Mouse (Mus musculus): ENCODE results near the gene Sowahc. TPM values are rescaled to one million over a fixed set of nuclear protein-coding genes. Genes with fewer than 3 reads are reported as not detected.

Gene Sowahc
- 1.2 TPM for polyA plus RNA-seq (2012; fragmentation: generic; extraction: Trizol)

DNA sequence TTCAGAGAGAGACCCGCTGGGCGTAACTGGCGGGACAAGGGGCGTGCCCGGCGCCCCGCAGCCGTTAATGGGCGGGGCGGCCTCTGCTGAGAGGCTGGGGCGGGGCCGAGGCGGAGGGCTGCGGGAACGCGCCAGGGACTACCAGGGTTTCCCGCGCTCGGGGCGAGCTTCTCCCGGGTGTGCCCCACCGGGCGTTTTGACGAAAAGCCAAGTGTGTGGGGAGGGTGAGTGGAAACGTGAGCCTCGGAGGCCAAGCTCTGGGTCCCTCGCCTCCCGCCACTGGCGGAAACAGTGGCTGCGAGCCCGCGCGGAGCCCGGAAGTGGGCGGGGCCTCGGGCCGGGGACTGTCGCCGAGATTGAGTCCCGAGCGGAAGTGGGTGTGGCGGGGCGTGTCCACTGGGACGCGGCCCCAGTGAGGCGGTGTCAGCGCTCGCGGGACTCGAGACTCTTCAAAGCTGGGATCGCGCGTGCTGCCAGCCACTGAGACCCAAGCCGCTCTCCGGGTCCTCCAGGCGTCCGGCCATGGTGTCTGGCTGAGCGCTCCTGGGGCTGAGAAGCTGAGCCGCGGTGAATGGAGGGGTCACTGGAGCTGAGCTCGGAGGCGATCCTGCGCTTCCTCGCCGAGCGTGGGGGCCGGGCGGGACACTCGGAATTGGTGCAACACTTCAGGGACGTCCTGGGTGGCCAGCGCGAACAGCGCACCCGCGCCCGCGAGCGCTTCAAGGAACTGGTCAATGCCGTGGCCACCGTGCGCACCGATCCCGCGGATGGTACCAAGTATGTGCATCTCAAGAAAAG, at the start of gene Sowahc, which contains the start of gene Sept10:
Sowahc (plus strand) TSS at position 481 of the 798 bp plus-strand sequence.
Sept10 (minus strand) TSS at position 375 of the 798 bp plus-strand sequence.
- Histone ChIP-seq H3K4me3 (peak within 1 kb of the TSS; percentile 90), H3K36me3 (ENCODE audit: control insufficient read depth, insufficient read depth) (peaks cover 3% of the 10 kb centered on the region), H3K79me2 (ENCODE audit: control insufficient read depth, insufficient read depth) (peaks cover 72% of the 10 kb centered on the region), H3K4me2 (ENCODE audit: low read depth) (peak within 1 kb of the TSS; percentile 95), H3K27me3 (ENCODE audit: control insufficient read depth, insufficient read depth, insufficient read length) (no peaks in the 10 kb centered on the region), H3ac (ENCODE audit: control insufficient read depth, insufficient read length) (peak within 1 kb of the TSS; percentile 76)
- no peak for TF ChIP-seq USF1 (IDR thresholded peaks at IDR 0.05; ENCODE audit: low read depth)
- TF ChIP-seq E2F4 (IDR thresholded peaks at IDR 0.05; ENCODE audit: insufficient read depth), result no peak
- TF ChIP-seq TCF3 (IDR thresholded peaks at IDR 0.05; ENCODE audit: insufficient read length, low read depth), result peak; percentile 10
- peak; percentile 99 for TF ChIP-seq POLR2AphosphoS2 (IDR thresholded peaks at IDR 0.05; ENCODE audit: insufficient read length, low read depth)
- TF ChIP-seq POLR2A (IDR thresholded peaks at IDR 0.05; ENCODE audit: insufficient read length, low read depth), result peak; percentile 96
- TF ChIP-seq SRF (IDR thresholded peaks at IDR 0.05; ENCODE audit: control insufficient read depth, insufficient read length, low read depth), result no peak
- TF ChIP-seq TCF12 (IDR thresholded peaks at IDR 0.05; ENCODE audit: insufficient read depth, poor library complexity, severe bottlenecking), result no peak
- TF ChIP-seq MYOD1 (IDR thresholded peaks at IDR 0.05; ENCODE audit: control insufficient read depth in 1 of 3, insufficient read length in 2 of 3, low read depth in 2 of 3), result peak in 1 of 3 experiments; percentile 35
- no peak for TF ChIP-seq REST (IDR thresholded peaks at IDR 0.05; ENCODE audit: insufficient read depth, insufficient read length)
- TF ChIP-seq CEBPB (IDR thresholded peaks at IDR 0.05; ENCODE audit: insufficient read depth, poor library complexity, severe bottlenecking), result no peak
- TF ChIP-seq MAX (IDR thresholded peaks at IDR 0.05; ENCODE audit: low read depth), result no peak
- TF ChIP-seq MYOG (IDR thresholded peaks at IDR 0.05; ENCODE audit: control insufficient read depth in 1 of 3, insufficient read depth in 1 of 3, insufficient read length in 2 of 3, low read depth in 2 of 3), result no peak

DNA sequence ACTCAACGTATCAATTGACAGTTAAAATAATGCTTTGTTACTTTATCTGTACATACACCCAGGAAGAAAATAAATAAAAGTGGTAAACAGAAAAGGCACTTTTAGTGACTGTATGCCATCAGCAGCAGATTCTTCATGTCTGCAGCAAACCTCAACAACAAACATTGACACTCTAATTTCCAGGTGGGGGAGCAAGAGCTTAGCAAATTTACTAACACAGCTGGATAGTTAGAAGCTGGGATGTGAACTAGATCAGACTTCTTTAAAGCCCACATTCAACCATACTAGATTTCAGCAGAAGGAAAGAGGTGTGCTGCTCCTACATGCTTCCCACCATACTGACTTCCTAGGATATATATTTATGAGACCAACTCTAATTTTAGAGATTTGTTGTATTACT, 49.2 kb upstream of the Sowahc start:
- no peak overlapping the region for H3K4me2 ChIP-seq (ENCODE audit: low read depth)
- TF ChIP-seq POLR2AphosphoS2 (IDR thresholded peaks at IDR 0.05; ENCODE audit: insufficient read length, low read depth) (no peak), MAX (IDR thresholded peaks at IDR 0.05; ENCODE audit: low read depth) (no peak), CEBPB (IDR thresholded peaks at IDR 0.05; ENCODE audit: insufficient read depth, poor library complexity, severe bottlenecking) (no peak), TCF12 (IDR thresholded peaks at IDR 0.05; ENCODE audit: insufficient read depth, poor library complexity, severe bottlenecking) (no peak), SRF (IDR thresholded peaks at IDR 0.05; ENCODE audit: control insufficient read depth, insufficient read length, low read depth) (no peak), REST (IDR thresholded peaks at IDR 0.05; ENCODE audit: insufficient read depth, insufficient read length) (no peak), POLR2A (IDR thresholded peaks at IDR 0.05; ENCODE audit: insufficient read length, low read depth) (no peak), TCF3 (IDR thresholded peaks at IDR 0.05; ENCODE audit: insufficient read length, low read depth) (no peak), MYOD1 (IDR thresholded peaks at IDR 0.05; ENCODE audit: control insufficient read depth in 1 of 3, insufficient read length in 2 of 3, low read depth in 2 of 3) (no peak), E2F4 (IDR thresholded peaks at IDR 0.05; ENCODE audit: insufficient read depth) (no peak), USF1 (IDR thresholded peaks at IDR 0.05; ENCODE audit: low read depth) (no peak), MYOG (IDR thresholded peaks at IDR 0.05; ENCODE audit: control insufficient read depth in 1 of 3, insufficient read depth in 1 of 3, insufficient read length in 2 of 3, low read depth in 2 of 3) (no peak)
- H3K79me2 ChIP-seq (ENCODE audit: control insufficient read depth, insufficient read depth), result no peaks in the 10 kb centered on the region
- H3K36me3 ChIP-seq (ENCODE audit: control insufficient read depth, insufficient read depth), result peaks cover 26% of the 10 kb centered on the region
- H3K27me3 ChIP-seq (ENCODE audit: control insufficient read depth, insufficient read depth, insufficient read length), result no peaks in the 10 kb centered on the region
- no peak overlapping the region for H3ac ChIP-seq (ENCODE audit: control insufficient read depth, insufficient read length)
- H3K4me3 ChIP-seq, result no peak overlapping the region

GRCm38 (mm10) chr10:59179620-59180019, 42.1 kb upstream of the Sowahc start:
- Histone ChIP-seq H3K27me3 (ENCODE audit: control insufficient read depth, insufficient read depth, insufficient read length) (no peaks in the 10 kb centered on the region), H3K36me3 (ENCODE audit: control insufficient read depth, insufficient read depth) (peaks cover 45% of the 10 kb centered on the region)

DNA sequence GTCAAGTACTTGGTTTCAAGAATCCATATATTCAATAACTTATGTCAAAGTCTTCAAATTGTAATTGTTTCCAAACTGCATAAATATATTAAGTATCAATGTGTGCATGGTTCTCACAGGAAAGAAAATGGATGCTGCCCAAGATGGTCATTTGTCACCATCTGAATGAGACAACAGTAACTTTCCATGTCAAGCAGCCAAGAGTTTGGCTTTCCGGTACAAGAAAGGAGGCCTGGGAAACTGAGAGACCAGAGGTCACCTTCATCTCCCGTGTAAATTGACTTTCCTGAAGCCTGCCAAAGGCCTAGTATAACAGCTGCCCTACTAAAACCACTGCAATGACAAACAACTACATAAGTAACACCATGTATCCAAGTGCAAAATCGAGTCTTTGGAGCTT, 39.4 kb upstream of the Sowahc start:
- H3K4me2 ChIP-seq (ENCODE audit: low read depth), result no peak overlapping the region
- H3K79me2 ChIP-seq (ENCODE audit: control insufficient read depth, insufficient read depth), result no peaks in the 10 kb centered on the region
- H3ac ChIP-seq (ENCODE audit: control insufficient read depth, insufficient read length), result no peak overlapping the region
- no peaks in the 10 kb centered on the region for H3K27me3 ChIP-seq (ENCODE audit: control insufficient read depth, insufficient read depth, insufficient read length)
- no peak overlapping the region for H3K4me3 ChIP-seq
- TF ChIP-seq TCF3 (IDR thresholded peaks at IDR 0.05; ENCODE audit: insufficient read length, low read depth) (no peak), POLR2AphosphoS2 (IDR thresholded peaks at IDR 0.05; ENCODE audit: insufficient read length, low read depth) (no peak), MYOD1 (IDR thresholded peaks at IDR 0.05; ENCODE audit: control insufficient read depth in 1 of 3, insufficient read length in 2 of 3, low read depth in 2 of 3) (no peak), CEBPB (IDR thresholded peaks at IDR 0.05; ENCODE audit: insufficient read depth, poor library complexity, severe bottlenecking) (no peak), USF1 (IDR thresholded peaks at IDR 0.05; ENCODE audit: low read depth) (no peak), MYOG (IDR thresholded peaks at IDR 0.05; ENCODE audit: control insufficient read depth in 1 of 3, insufficient read depth in 1 of 3, insufficient read length in 2 of 3, low read depth in 2 of 3) (no peak), E2F4 (IDR thresholded peaks at IDR 0.05; ENCODE audit: insufficient read depth) (no peak), SRF (IDR thresholded peaks at IDR 0.05; ENCODE audit: control insufficient read depth, insufficient read length, low read depth) (no peak), REST (IDR thresholded peaks at IDR 0.05; ENCODE audit: insufficient read depth, insufficient read length) (no peak), TCF12 (IDR thresholded peaks at IDR 0.05; ENCODE audit: insufficient read depth, poor library complexity, severe bottlenecking) (no peak), POLR2A (IDR thresholded peaks at IDR 0.05; ENCODE audit: insufficient read length, low read depth) (no peak), MAX (IDR thresholded peaks at IDR 0.05; ENCODE audit: low read depth) (no peak)
- peaks cover 44% of the 10 kb centered on the region for H3K36me3 ChIP-seq (ENCODE audit: control insufficient read depth, insufficient read depth)

More at GRCm38 (mm10) chr10:59179620-59180019, 42.1 kb upstream of the Sowahc start:
- no peak for TF ChIP-seq TCF3 (IDR thresholded peaks at IDR 0.05; ENCODE audit: insufficient read length, low read depth)
- TF ChIP-seq POLR2A (IDR thresholded peaks at IDR 0.05; ENCODE audit: insufficient read length, low read depth), result no peak
- TF ChIP-seq REST (IDR thresholded peaks at IDR 0.05; ENCODE audit: insufficient read depth, insufficient read length), result no peak
- TF ChIP-seq MYOD1 (IDR thresholded peaks at IDR 0.05; ENCODE audit: control insufficient read depth in 1 of 3, insufficient read length in 2 of 3, low read depth in 2 of 3), result peak in 2 of 3 experiments; percentile 63 to 75
- no peak for TF ChIP-seq USF1 (IDR thresholded peaks at IDR 0.05; ENCODE audit: low read depth)
- TF ChIP-seq POLR2AphosphoS2 (IDR thresholded peaks at IDR 0.05; ENCODE audit: insufficient read length, low read depth), result no peak
- TF ChIP-seq SRF (IDR thresholded peaks at IDR 0.05; ENCODE audit: control insufficient read depth, insufficient read length, low read depth), result no peak
- TF ChIP-seq E2F4 (IDR thresholded peaks at IDR 0.05; ENCODE audit: insufficient read depth), result no peak
- no peak for TF ChIP-seq TCF12 (IDR thresholded peaks at IDR 0.05; ENCODE audit: insufficient read depth, poor library complexity, severe bottlenecking)
- TF ChIP-seq MYOG (IDR thresholded peaks at IDR 0.05; ENCODE audit: control insufficient read depth in 1 of 3, insufficient read depth in 1 of 3, insufficient read length in 2 of 3, low read depth in 2 of 3), result peak in 2 of 3 experiments; percentile 55 to 75
- TF ChIP-seq MAX (IDR thresholded peaks at IDR 0.05; ENCODE audit: low read depth), result no peak
- no peak for TF ChIP-seq CEBPB (IDR thresholded peaks at IDR 0.05; ENCODE audit: insufficient read depth, poor library complexity, severe bottlenecking)
- Histone ChIP-seq H3K4me3 (no peak overlapping the region), H3ac (ENCODE audit: control insufficient read depth, insufficient read length) (no peak overlapping the region), H3K4me2 (ENCODE audit: low read depth) (no peak overlapping the region), H3K79me2 (ENCODE audit: control insufficient read depth, insufficient read depth) (no peaks in the 10 kb centered on the region)
